Mouse (Mus musculus) left cerebral cortex, adult 2 months (tissue): ENCODE data around the gene Abca5. TPM values are rescaled to one million over a fixed set of nuclear protein-coding genes. Genes with fewer than 3 reads are reported as not detected.
"Not testable (repeated sequence)": the region's sequence is repeated elsewhere in the genome, so short reads cannot be mapped to it uniquely, and the experiment has no call there.

Experiments used
- DNase-seq, 2 experiments: peaks; one replicate each; pipeline ENCODE4 v3.0.0; 2021 to 2022; ENCODE audit warnings: low spot score in 2 of 2, mixed read lengths in 1 of 2; ENCODE audit errors: extremely low spot score in 1 of 2
- H3K27ac ChIP-seq: fragments of 200-600 bp; 2 replicates; pipeline ENCODE4 v1.8.1; 2022
- H3K4me3 ChIP-seq: fragments of 200-600 bp; 2 replicates; pipeline ENCODE4 v1.8.1; 2022
- CTCF ChIP-seq: fragments of 200-600 bp; IDR thresholded peaks from 2 replicates; pipeline ENCODE4 v1.8.1; 2022; ENCODE audit warnings: antibody characterized with exemption, mild to moderate bottlenecking, moderate library complexity
- intact Hi-C: fragments of 180-260 bp; cut with DNase I; formaldehyde crosslinking; loops from one replicate; pipeline ENCODE4 v1.15.1; 2025
- total RNA-seq, 2 experiments: library from RNA; stranded (reverse); gene quantifications; 2 replicates each; pipeline ENCODE4 v1.2.3; 2021

Abca5 gene
- total RNA-seq, 2 experiments from 2014 or later, result 44.3 to 46.9 TPM

GRCm38 (mm10) chr11:110365016-110365415 is 27.5 kb upstream of the Abca5 start:
- H3K4me3 ChIP-seq, result no peak overlapping the region
- TF ChIP-seq CTCF, result peak; percentile 60

GRCm38 (mm10) chr11:110357756-110358551 is 20.4 kb upstream of the Abca5 start:
- peak; percentile 37 to 56 for DNase-seq
- intact Hi-C loops, result loop anchor here (5.0 to 10.0 kb wide), 3 partner anchors 129 to 1167 kb away; no protein-coding TSS in a partner anchor
- no peak overlapping the region for H3K27ac ChIP-seq
- H3K4me3 ChIP-seq, result no peak overlapping the region
- TF ChIP-seq CTCF, result peak; percentile 85

More at GRCm38 (mm10) chr11:110365016-110365415, 27.5 kb upstream of the Abca5 start:
- intact Hi-C loops, result loop anchor here (5.0 kb wide), 2 partner anchors 117 to 132 kb away; no protein-coding TSS in a partner anchor
- DNase-seq, result peak in 1 of 2 experiments; percentile 27
- no peak overlapping the region for H3K27ac ChIP-seq

- DNase-seq, H3K4me3 ChIP-seq, H3K27ac ChIP-seq: not testable (repeated sequence)
- intact Hi-C loops, result loop anchor here (5.0 to 10.0 kb wide), 3 partner anchors 132 to 1170 kb away; no protein-coding TSS in a partner anchor
These were observed 17.6 kb upstream of the Abca5 start for GRCm38 (mm10) chr11:110355131-110355530.

- DNase-seq, result no peak
- TF ChIP-seq CTCF, result no peak
- Histone ChIP-seq H3K4me3 (no peak overlapping the region), H3K27ac (no peak overlapping the region)
- intact Hi-C loops, result loop anchor here (5.0 to 10.0 kb wide), 3 partner anchors 143 to 1171 kb away; no protein-coding TSS in a partner anchor
These were observed 16.7 kb upstream of the Abca5 start for GRCm38 (mm10) chr11:110354261-110354660.

GRCm38 (mm10) chr11:110348170-110348569 is 10.7 kb upstream of the Abca5 start:
- H3K4me3 ChIP-seq, result no peak overlapping the region
- no peak overlapping the region for H3K27ac ChIP-seq
- intact Hi-C loops, result no loop called here
- TF ChIP-seq CTCF, result no peak
- no peak for DNase-seq

- H3K4me3 ChIP-seq, result no peak overlapping the region
- H3K27ac ChIP-seq, result no peak overlapping the region
- peak; percentile 47 for TF ChIP-seq CTCF
- no peak for DNase-seq
- intact Hi-C loops, result no loop called here
These were observed 10.3 kb upstream of the Abca5 start for GRCm38 (mm10) chr11:110347768-110348167.

GRCm38 (mm10) chr11:110336814-110337288 is 665 bp downstream of the Abca5 start:
- no peak for TF ChIP-seq CTCF
- peak; percentile 14 to 16 for DNase-seq

GRCm38 (mm10) chr11:110330093-110330492 is 7.4 kb downstream of the Abca5 start:
- peak; percentile 22 to 38 for DNase-seq
- Histone ChIP-seq H3K27ac (no peak overlapping the region), H3K4me3 (no peak overlapping the region)
- no peak for TF ChIP-seq CTCF
- intact Hi-C loops, result no loop called here

More at GRCm38 (mm10) chr11:110336814-110337288, 665 bp downstream of the Abca5 start:
- Histone ChIP-seq H3K4me3 (peak overlapping the region; percentile 83), H3K27ac (peak overlapping the region; percentile 90)
- intact Hi-C loops, result no loop called here

GRCm38 (mm10) chr11:110322266-110322665 is 15.2 kb downstream of the Abca5 start:
- no peak overlapping the region for H3K27ac ChIP-seq
- intact Hi-C loops, result no loop called here
- H3K4me3 ChIP-seq, result no peak overlapping the region
- no peak for DNase-seq
- TF ChIP-seq CTCF, result no peak

GRCm38 (mm10) chr11:110306475-110307168 is 30.9 kb downstream of the Abca5 start:
- intact Hi-C loops, result no loop called here
- H3K27ac ChIP-seq, result no peak overlapping the region
- H3K4me3 ChIP-seq, result no peak overlapping the region
- TF ChIP-seq CTCF, result no peak
- DNase-seq, result no peak

GRCm38 (mm10) chr11:110303411-110303810 is 34.1 kb downstream of the Abca5 start:
- DNase-seq, result no peak
- H3K27ac ChIP-seq, result no peak overlapping the region
- H3K4me3 ChIP-seq, result no peak overlapping the region
- no peak for TF ChIP-seq CTCF
- intact Hi-C loops, result no loop called here
